Comparison of ENCODE assay signal across 14 mouse cellular contexts in the genomic region with DNA sequence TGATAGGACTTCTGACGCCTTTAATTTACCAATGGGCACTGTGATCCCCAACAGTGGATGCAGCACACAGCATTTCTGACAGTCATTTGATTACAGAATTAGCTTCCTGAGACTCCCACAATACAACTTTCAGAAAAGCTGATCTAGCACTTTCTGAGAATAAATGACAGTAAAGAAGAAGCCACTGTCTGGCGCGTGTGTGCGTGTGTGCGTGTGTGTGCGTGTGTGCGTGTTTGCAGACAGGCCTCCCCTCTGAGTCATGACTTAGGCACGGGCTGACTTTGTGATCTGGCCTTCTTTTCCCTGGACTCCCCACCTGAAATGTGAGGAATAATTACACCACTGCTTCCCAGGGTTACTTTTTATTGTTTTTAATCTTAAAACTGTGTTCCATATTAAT. TPM values are rescaled to one million over a fixed set of nuclear protein-coding genes. Genes with fewer than 3 reads are reported as not detected.
DNase-seq lines count a peak whose midpoint lies in the region; ATAC-seq and TF ChIP-seq lines count a peak whose summit lies in the region.
"Had no signal": no experiment of that assay in that cellular context is flagged by ENCODE, and none has a peak within 500 bp of the region (broad histone marks: within the 10 kb centered on the region; RNA-seq: fewer than 3 reads in every experiment).

No protein-coding gene starts in this region.

- H3ac ChIP-seq in C2C12 (ENCODE audit: control insufficient read depth, insufficient read length, low read depth): no peak overlapping the region

- no peaks in the 10 kb centered on the region for H3K79me3 ChIP-seq in C2C12 (ENCODE audit: low read depth)

- H3K4me1 ChIP-seq in kidney, postnatal 0 days (replicated peaks; ENCODE audit: insufficient read depth, low read length): peaks cover 16% of the 10 kb centered on the region; the same call in 1 of the 2 replicates
- H3K4me1 ChIP-seq in limb, embryonic 12.5 days (replicated peaks): peaks cover 57% of the 10 kb centered on the region
- peaks cover 37% of the 10 kb centered on the region for H3K4me1 ChIP-seq in neural tube, embryonic 15.5 days

- no peak overlapping the region for H3K4me3 ChIP-seq in kidney, postnatal 0 days (replicated peaks; ENCODE audit: low read depth, low read length)
- H3K4me3 ChIP-seq in C2C12 (ENCODE audit: insufficient read depth, poor library complexity, severe bottlenecking): no peak overlapping the region
- H3K4me3 ChIP-seq in limb, embryonic 12.5 days (replicated peaks): no peak overlapping the region
- H3K4me3 ChIP-seq in neural tube, embryonic 15.5 days (replicated peaks): no peak overlapping the region
- H3K4me3 ChIP-seq: lung, embryonic 15.5 days had no signal

- 55% methylated on average over 8 of the region's 8 CpGs for WGBS in kidney, postnatal 0 days
- 73% methylated on average over 8 of the region's 8 CpGs for WGBS in limb, embryonic 12.5 days
- whole genome bisulfite sequencing in neural tube, embryonic 15.5 days: 81% methylated on average over 8 of the region's 8 CpGs

- no peak overlapping the region for H3K9ac ChIP-seq in kidney, postnatal 0 days (ENCODE audit: low read depth, low read length)
- no peak overlapping the region for H3K9ac ChIP-seq in limb, embryonic 12.5 days (replicated peaks)
- no peak overlapping the region for H3K9ac ChIP-seq in neural tube, embryonic 15.5 days (replicated peaks)
- H3K9ac ChIP-seq: lung, embryonic 15.5 days had no signal

- H3K36me3 ChIP-seq in kidney, postnatal 0 days (ENCODE audit: insufficient read depth, low read length): no peaks in the 10 kb centered on the region
- H3K36me3 ChIP-seq in C2C12 (ENCODE audit: control insufficient read depth, insufficient read depth): no peaks in the 10 kb centered on the region
- H3K36me3 ChIP-seq in limb, embryonic 12.5 days: no peaks in the 10 kb centered on the region
- no peaks in the 10 kb centered on the region for H3K36me3 ChIP-seq in neural tube, embryonic 15.5 days
- H3K36me3 ChIP-seq: lung, embryonic 15.5 days had no signal

- DNase-seq in kidney, postnatal 0 days (ENCODE audit: low spot score): peak; percentile 18
- DNase-seq in kidney, postnatal 14 days: no peak
- DNase-seq in NIH3T3 (ENCODE audit: low read depth): peak; percentile 52
- no peak for DNase-seq in left cerebral cortex, adult 9 months (ENCODE audit: low spot score in 2 of 2)
- DNase-seq: cerebellum, adult 2 months; kidney, adult 9 months had no signal

- no peaks in the 10 kb centered on the region for H3K27me3 ChIP-seq in kidney, postnatal 0 days (ENCODE audit: insufficient read depth, low read length)
- no peaks in the 10 kb centered on the region for H3K27me3 ChIP-seq in C2C12 (ENCODE audit: control insufficient read depth, insufficient read depth, insufficient read length)
- no peaks in the 10 kb centered on the region for H3K27me3 ChIP-seq in limb, embryonic 12.5 days
- no peaks in the 10 kb centered on the region for H3K27me3 ChIP-seq in neural tube, embryonic 15.5 days (replicated peaks)
- H3K27me3 ChIP-seq: lung, embryonic 15.5 days had no signal

- no peak for ATAC-seq in kidney, postnatal 0 days (replicated peaks; ENCODE audit: low FRiP score, low read depth)
- ATAC-seq in limb, embryonic 12.5 days (ENCODE audit: insufficient number of reproducible peaks, insufficient read depth, low FRiP score, low TSS enrichment, low read depth): no peak
- no peak for ATAC-seq in neural tube, embryonic 15.5 days (ENCODE audit: low FRiP score)
- ATAC-seq in granulocyte monocyte progenitor cell, adult 5-6 weeks (replicated peaks; ENCODE audit: poor library complexity, severe bottlenecking): no peak
- ATAC-seq: forebrain, embryonic 16.5 days; hindbrain, embryonic 16.5 days had no signal

- no peak for TF ChIP-seq CTCF in kidney, postnatal 0 days (IDR thresholded peaks at IDR 0.05; ENCODE audit: low read depth)
- TF ChIP-seq CTCF in C2C12 (IDR thresholded peaks at IDR 0.05; ENCODE audit: control insufficient read depth, insufficient read depth, insufficient read length): no peak

- peaks cover 14% of the 10 kb centered on the region for H3K79me2 ChIP-seq in C2C12 (ENCODE audit: control insufficient read depth, insufficient read depth)

- no peaks in the 10 kb centered on the region for H3K9me3 ChIP-seq in kidney, postnatal 0 days (replicated peaks; ENCODE audit: low read length)
- H3K9me3 ChIP-seq in limb, embryonic 12.5 days: no peaks in the 10 kb centered on the region
- no peaks in the 10 kb centered on the region for H3K9me3 ChIP-seq in neural tube, embryonic 15.5 days (replicated peaks)
- H3K9me3 ChIP-seq: lung, embryonic 15.5 days had no signal

- H3K4me2 ChIP-seq in kidney, postnatal 0 days (ENCODE audit: low read length): no peak overlapping the region
- peak overlapping the region; percentile 35 for H3K4me2 ChIP-seq in limb, embryonic 12.5 days
- H3K4me2 ChIP-seq in neural tube, embryonic 15.5 days: no peak overlapping the region
- H3K4me2 ChIP-seq: midbrain, embryonic 11.5 days had no signal

- peak overlapping the region; percentile 58; the same call in 1 of the 2 replicates for H3K27ac ChIP-seq in kidney, postnatal 0 days
- H3K27ac ChIP-seq in limb, embryonic 12.5 days: peak overlapping the region; percentile 83
- no peak overlapping the region for H3K27ac ChIP-seq in neural tube, embryonic 15.5 days (replicated peaks)

TF ChIP-seq in C2C12, 6 proteins besides CTCF, POLR2A, EP300 and RAD21:
- TF ChIP-seq FOSL1 (IDR thresholded peaks at IDR 0.05; ENCODE audit: insufficient read depth, low read length, poor library complexity, severe bottlenecking): no peak
- peak; percentile 8 for TF ChIP-seq MYOD1 (IDR thresholded peaks at IDR 0.05; ENCODE audit: control insufficient read depth, insufficient read length, low read depth)
TF ChIP-seq in C2C12: peak in this region for 1.

RNA-seq across cellular contexts. Expression of gene Fbxw4, which starts 8.6 kb away (rescaled TPM):
- polyA plus RNA-seq in kidney, postnatal 0 days (2015; fragmentation: Nextera tagmentation; extraction: Ambion mirVana): 4.8 and 5.9 TPM in 2 replicates
- polyA plus RNA-seq in C2C12 (2012; fragmentation: generic; extraction: Trizol): 19.3 TPM
- 6.8 and 7.2 TPM in 2 replicates for polyA plus RNA-seq in limb, embryonic 12.5 days (2016; fragmentation: Nextera tagmentation; extraction: Ambion mirVana)
- polyA plus RNA-seq in neural tube, embryonic 15.5 days (2015; fragmentation: Nextera tagmentation; extraction: Ambion mirVana): 8.2 and 8.4 TPM in 2 replicates
- 54.3 and 54.8 TPM in 2 replicates for total RNA-seq in granulocyte monocyte progenitor cell, adult 5-6 weeks (2014; fragmentation: Nextera tagmentation)
- 24.4 and 39.0 TPM in 2 replicates for total RNA-seq in granulocyte monocyte progenitor cell, adult 5-6 weeks (2017)

Comparison
In these comparisons a context has a peak if more than half of its experiments do, and no peak if none do; other contexts are left out.
1. DNase-seq: peak in kidney, postnatal 0 days (single experiment) and NIH3T3 (single experiment); none in kidney, postnatal 14 days (single experiment) and left cerebral cortex, adult 9 months (0 of 2).